Mouse (Mus musculus) lung, embryonic 14.5 days (tissue): Measurements from ENCODE around the gene Ptprd. TPM values are rescaled to one million over a fixed set of nuclear protein-coding genes. Genes with fewer than 3 reads are reported as not detected.
A peak's percentile ranks its signal among the peaks of the same experiment; 100 is the strongest.

Experiments
- ATAC-seq: fragments of 200-750 bp; cut with Nextera tagmentation; 2 replicates; pipeline ENCODE4 v1.8.0; 2017; ENCODE audit warnings: mild to moderate bottlenecking, moderate TSS enrichment, moderate library complexity; ENCODE audit not compliant: insufficient read depth
- DNase-seq: peaks from one replicate; pipeline ENCODE4 v3.0.0-alpha.2; 2015
- H3K27ac ChIP-seq: fragments of 300-500 bp; sonication (generic); 2 replicates; pipeline ENCODE4 v1.5.1; 2014; ENCODE audit warnings: low read depth, mild to moderate bottlenecking, moderate library complexity
- H3K27me3 ChIP-seq: fragments of 300-500 bp; sonication (generic); 2 replicates; pipeline ENCODE4 v1.6.1; 2014; ENCODE audit warnings: low read length, control low read depth; ENCODE audit not compliant: insufficient read depth
- H3K36me3 ChIP-seq: fragments of 300-500 bp; sonication (generic); 2 replicates; pipeline ENCODE4 v1.6.1; 2014; ENCODE audit warnings: control low read depth; ENCODE audit not compliant: insufficient read depth
- H3K4me1 ChIP-seq: fragments of 300-500 bp; sonication (generic); 2 replicates; pipeline ENCODE4 v1.6.1; 2014; ENCODE audit warnings: antibody characterized with exemption, control low read depth; ENCODE audit not compliant: insufficient read depth
- H3K4me2 ChIP-seq: fragments of 300-500 bp; sonication (generic); 2 replicates; pipeline ENCODE4 v1.6.1; 2014; ENCODE audit warnings: mild to moderate bottlenecking
- H3K4me3 ChIP-seq: fragments of 300-500 bp; sonication (generic); 2 replicates; pipeline ENCODE4 v1.5.1; 2014; ENCODE audit warnings: low read depth, low read length
- H3K9ac ChIP-seq: fragments of 300-500 bp; sonication (generic); 2 replicates; pipeline ENCODE4 v1.6.1; 2014
- H3K9me3 ChIP-seq: fragments of 300-500 bp; sonication (generic); 2 replicates; pipeline ENCODE4 v1.6.1; 2016; ENCODE audit warnings: low read depth, low read length, control low read depth
- CTCF ChIP-seq: IDR thresholded peaks from 2 replicates; pipeline ENCODE4 v1.5.1; 2016; ENCODE audit warnings: antibody characterized with exemption, low read depth
- WGBS: fragments of 180-500 bp; shearing (Covaris S2); extraction: QIAGEN DNeasy Blood & Tissue Kit; methylation state at CpG from one replicate; pipeline ENCODE4 v1.1.7; 2014; 5-methylcytosine and 5-hydroxymethylcytosine counted together
- polyA plus RNA-seq: library from polyadenylated mRNA; unstranded; fragments of >200 nt; fragmentation: Nextera tagmentation; extraction: Ambion mirVana; gene quantifications from 2 replicates; pipeline ENCODE4 v1.2.1, GENCODE M21; 2014

Gene Ptprd
- polyA plus RNA-seq, 1 experiment from 2014 or later = 25.3 TPM

- Histone ChIP-seq H3K4me2 (no peak overlapping the region), H3K9ac (no peak overlapping the region), H3K27me3 (no peaks in the 10 kb centered on the region), H3K36me3 (no peaks in the 10 kb centered on the region), H3K4me1 (no peaks in the 10 kb centered on the region), H3K9me3 (no peaks in the 10 kb centered on the region), H3K27ac (no peak overlapping the region), H3K4me3 (no peak overlapping the region)
- DNase-seq = no peak
- WGBS = 44% methylated on average over 10 of the region's 10 CpGs
- ATAC-seq = no peak
- no peak for TF ChIP-seq CTCF
These were observed 894.6 kb downstream of the Ptprd start for GRCm38 (mm10) chr4:77317060-77317680.

- no peak for DNase-seq
- WGBS = 51% methylated on average over 2 of the region's 2 CpGs
These were observed 895.1 kb downstream of the Ptprd start for GRCm38 (mm10) chr4:77316644-77317043.

GRCm38 (mm10) chr4:77310127-77310788, 901.5 kb downstream of the Ptprd start:
- no peaks in the 10 kb centered on the region for H3K4me1 ChIP-seq
- no peak overlapping the region for H3K4me2 ChIP-seq
- no peaks in the 10 kb centered on the region for H3K36me3 ChIP-seq
- WGBS = 78% methylated on average over 3 of the region's 3 CpGs
- no peaks in the 10 kb centered on the region for H3K27me3 ChIP-seq
- no peak overlapping the region for H3K27ac ChIP-seq
- no peaks in the 10 kb centered on the region for H3K9me3 ChIP-seq
- ATAC-seq (peak; percentile 74), DNase-seq (peak; percentile 31)
- no peak overlapping the region for H3K9ac ChIP-seq
- TF ChIP-seq CTCF = no peak
- no peak overlapping the region for H3K4me3 ChIP-seq

More at GRCm38 (mm10) chr4:77316644-77317043, 895.1 kb downstream of the Ptprd start:
- no peaks in the 10 kb centered on the region for H3K4me1 ChIP-seq
- no peaks in the 10 kb centered on the region for H3K36me3 ChIP-seq
- H3K9ac ChIP-seq = no peak overlapping the region
- H3K9me3 ChIP-seq = no peaks in the 10 kb centered on the region
- no peak for TF ChIP-seq CTCF
- no peak overlapping the region for H3K4me3 ChIP-seq
- ATAC-seq = no peak
- no peaks in the 10 kb centered on the region for H3K27me3 ChIP-seq
- no peak overlapping the region for H3K4me2 ChIP-seq
- no peak overlapping the region for H3K27ac ChIP-seq

GRCm38 (mm10) chr4:77283423-77283822, 928.3 kb downstream of the Ptprd start:
- Histone ChIP-seq H3K4me3 (no peak overlapping the region), H3K4me1 (no peaks in the 10 kb centered on the region), H3K4me2 (no peak overlapping the region), H3K9me3 (no peaks in the 10 kb centered on the region), H3K27ac (no peak overlapping the region), H3K9ac (no peak overlapping the region), H3K36me3 (no peaks in the 10 kb centered on the region), H3K27me3 (no peaks in the 10 kb centered on the region)
- ATAC-seq = no peak
- TF ChIP-seq CTCF = no peak
- 82% methylated on average over 1 of the region's 1 CpGs for WGBS
- DNase-seq = no peak

- no peak overlapping the region for H3K4me2 ChIP-seq
- H3K9ac ChIP-seq = no peak overlapping the region
- DNase-seq (no peak), ATAC-seq (no peak)
- no peaks in the 10 kb centered on the region for H3K36me3 ChIP-seq
- H3K4me3 ChIP-seq = no peak overlapping the region
- H3K9me3 ChIP-seq = no peaks in the 10 kb centered on the region
- TF ChIP-seq CTCF = no peak
- WGBS = 79% methylated on average over 4 of the region's 4 CpGs
- no peak overlapping the region for H3K27ac ChIP-seq
- no peaks in the 10 kb centered on the region for H3K4me1 ChIP-seq
- H3K27me3 ChIP-seq = no peaks in the 10 kb centered on the region
These were observed 933.8 kb downstream of the Ptprd start for GRCm38 (mm10) chr4:77277913-77278312.

- no peaks in the 10 kb centered on the region for H3K36me3 ChIP-seq
- no peaks in the 10 kb centered on the region for H3K27me3 ChIP-seq
- H3K9me3 ChIP-seq = no peaks in the 10 kb centered on the region
- H3K4me2 ChIP-seq = no peak overlapping the region
- no peaks in the 10 kb centered on the region for H3K4me1 ChIP-seq
- ATAC-seq = no peak
- no peak overlapping the region for H3K4me3 ChIP-seq
- WGBS = 66% methylated on average over 1 of the region's 1 CpGs
- H3K27ac ChIP-seq = no peak overlapping the region
- no peak overlapping the region for H3K9ac ChIP-seq
- no peak for DNase-seq
- no peak for TF ChIP-seq CTCF
These were observed 951.8 kb downstream of the Ptprd start for GRCm38 (mm10) chr4:77259972-77260290.

- H3K4me1 ChIP-seq = no peaks in the 10 kb centered on the region
- no peaks in the 10 kb centered on the region for H3K27me3 ChIP-seq
- TF ChIP-seq CTCF = no peak
- no peak overlapping the region for H3K4me3 ChIP-seq
- no peaks in the 10 kb centered on the region for H3K36me3 ChIP-seq
- DNase-seq = peak; percentile 80
- peak; percentile 75 for ATAC-seq
- no peak overlapping the region for H3K4me2 ChIP-seq
- 28% methylated on average over 8 of the region's 8 CpGs for WGBS
- no peak overlapping the region for H3K27ac ChIP-seq
- no peaks in the 10 kb centered on the region for H3K9me3 ChIP-seq
- H3K9ac ChIP-seq = no peak overlapping the region
These were observed 952.4 kb downstream of the Ptprd start for GRCm38 (mm10) chr4:77259250-77259971.
